Mouse (Mus musculus): ENCODE data around the gene Tubb4a. TPM values are rescaled to one million over a fixed set of nuclear protein-coding genes. Genes with fewer than 3 reads are reported as not detected.
A peak's percentile ranks its signal among the peaks of the same experiment; 100 is the strongest.
"Not testable (repeated sequence)": the region's sequence is repeated elsewhere in the genome, so short reads cannot be mapped to it uniquely, and the experiment has no call there.

Tubb4a gene
- 100 to 1,000 TPM; 515 to 565 TPM for total RNA-seq (2021)
- long read RNA-seq, transcript Tubb4a-201 (4 exons, 2,228 nt), result major isoform, 632 of 683 reads
- long read RNA-seq, partial matches to known transcripts, result 50 of 683 reads
- long read RNA-seq, other reads (novel, unspliced or antisense), result 1 of 683 reads

- DNase-seq (ENCODE audit: low spot score in 2 of 2), result peak; percentile 86 to 93
Measured at GRCm38 (mm10) chr17:57087049-57087832, at the start of gene Tubb4a. Gene Tubb4a (minus strand): TSS chr17:57087782.

GRCm38 (mm10) chr17:57135635-57136034, 48.1 kb upstream of the Tubb4a start:
- no peak for DNase-seq (ENCODE audit: low spot score in 2 of 2)

- DNase-seq (ENCODE audit: low spot score in 2 of 2), result no peak
Measured at GRCm38 (mm10) chr17:57134693-57135092, 47.1 kb upstream of the Tubb4a start.

GRCm38 (mm10) chr17:57134021-57134420, 46.4 kb upstream of the Tubb4a start:
- not testable (repeated sequence) for DNase-seq (ENCODE audit: low spot score in 2 of 2)

- DNase-seq (ENCODE audit: low spot score in 2 of 2), result no peak
Measured at GRCm38 (mm10) chr17:57131793-57132192, 44.2 kb upstream of the Tubb4a start.

GRCm38 (mm10) chr17:57125853-57126622, 38.5 kb upstream of the Tubb4a start:
- DNase-seq (ENCODE audit: low spot score in 2 of 2), result no peak

GRCm38 (mm10) chr17:57124792-57125191, 37.2 kb upstream of the Tubb4a start:
- DNase-seq (ENCODE audit: low spot score in 2 of 2), result no peak

GRCm38 (mm10) chr17:57123192-57124118, 35.9 kb upstream of the Tubb4a start:
- no peak for DNase-seq (ENCODE audit: low spot score in 2 of 2)

- no peak for DNase-seq (ENCODE audit: low spot score in 2 of 2)
Measured at GRCm38 (mm10) chr17:57121856-57122255, 34.3 kb upstream of the Tubb4a start.

- no peak for DNase-seq (ENCODE audit: low spot score in 2 of 2)
Measured at GRCm38 (mm10) chr17:57118524-57119349, 31.2 kb upstream of the Tubb4a start.

- DNase-seq (ENCODE audit: low spot score in 2 of 2), result no peak
Measured at GRCm38 (mm10) chr17:57116801-57117200, 29.2 kb upstream of the Tubb4a start.

GRCm38 (mm10) chr17:57112768-57113474, 25.3 kb upstream of the Tubb4a start:
- DNase-seq (ENCODE audit: low spot score in 2 of 2), result no peak

GRCm38 (mm10) chr17:57110005-57110404, 22.4 kb upstream of the Tubb4a start:
- DNase-seq (ENCODE audit: low spot score in 2 of 2), result no peak

- DNase-seq (ENCODE audit: low spot score in 2 of 2), result no peak
Measured at GRCm38 (mm10) chr17:57108666-57109171, 21.1 kb upstream of the Tubb4a start.

GRCm38 (mm10) chr17:57108040-57108665, 20.6 kb upstream of the Tubb4a start:
- no peak for DNase-seq (ENCODE audit: low spot score in 2 of 2)

GRCm38 (mm10) chr17:57107064-57107463, 19.5 kb upstream of the Tubb4a start:
- DNase-seq (ENCODE audit: low spot score in 2 of 2), result no peak

GRCm38 (mm10) chr17:57106035-57106368, 18.4 kb upstream of the Tubb4a start:
- DNase-seq (ENCODE audit: low spot score in 2 of 2), result no peak

- no peak for DNase-seq (ENCODE audit: low spot score in 2 of 2)
Measured at GRCm38 (mm10) chr17:57105181-57106034, 17.8 kb upstream of the Tubb4a start, which contains the start of gene Tnfsf9. Gene Tnfsf9 (plus strand): TSS chr17:57105325.

Data from layer of hippocampus, adult 18-20 months (tissue).